Comparison of ENCODE assay signal across 8 mouse cellular contexts in the genomic region with DNA sequence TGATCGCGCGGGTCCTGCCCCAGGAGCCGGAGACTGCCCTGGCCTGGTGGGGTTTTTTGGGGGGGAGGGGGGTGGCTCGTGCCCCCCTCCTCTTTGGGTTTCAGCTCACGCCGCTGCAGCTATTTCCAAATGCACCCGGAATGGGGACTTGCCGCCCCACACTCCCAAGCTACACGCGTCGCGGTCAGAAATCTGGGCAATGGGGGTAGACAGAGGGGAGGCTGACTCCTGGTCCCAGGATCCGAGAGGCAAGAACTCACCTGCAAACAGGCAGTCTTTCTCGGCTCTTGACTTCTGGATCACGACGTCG. TPM values are rescaled to one million over a fixed set of nuclear protein-coding genes. Genes with fewer than 3 reads are reported as not detected.
DNase-seq lines count a peak whose midpoint lies in the region; ATAC-seq and TF ChIP-seq lines count a peak whose summit lies in the region.

No protein-coding gene starts in this region.

- peaks cover 27% of the 10 kb centered on the region for H3K4me1 ChIP-seq in heart, embryonic 10.5 days
- peaks cover 15% of the 10 kb centered on the region for H3K4me1 ChIP-seq in hindbrain, embryonic 14.5 days (replicated peaks; ENCODE audit: control insufficient read depth, insufficient read depth, low read length)
- peaks cover 21% of the 10 kb centered on the region for H3K4me1 ChIP-seq in midbrain, embryonic 14.5 days (ENCODE audit: control insufficient read depth, insufficient read depth, low read length)

- H3ac ChIP-seq in C2C12 (ENCODE audit: control insufficient read depth, insufficient read length, low read depth), result peak overlapping the region; percentile 92

- no peaks in the 10 kb centered on the region for H3K36me3 ChIP-seq in heart, embryonic 10.5 days
- H3K36me3 ChIP-seq in C2C12 (ENCODE audit: control insufficient read depth, insufficient read depth), result no peaks in the 10 kb centered on the region
- H3K36me3 ChIP-seq in hindbrain, embryonic 14.5 days (replicated peaks; ENCODE audit: control insufficient read depth, insufficient read depth), result no peaks in the 10 kb centered on the region
- H3K36me3 ChIP-seq in midbrain, embryonic 14.5 days (ENCODE audit: control insufficient read depth, insufficient read depth, low read length), result no peaks in the 10 kb centered on the region

- peak overlapping the region; percentile 95 for H3K27ac ChIP-seq in heart, embryonic 10.5 days
- H3K27ac ChIP-seq in hindbrain, embryonic 14.5 days, result peak overlapping the region; percentile 95
- peak overlapping the region; percentile 94 for H3K27ac ChIP-seq in midbrain, embryonic 14.5 days (replicated peaks; ENCODE audit: low read depth, low read length)

- WGBS in heart, embryonic 10.5 days, result under 1% methylated on average over 18 of the region's 18 CpGs
- WGBS in hindbrain, embryonic 14.5 days, result 0% methylated on average over 17 of the region's 18 CpGs
- 0% methylated on average over 18 of the region's 18 CpGs for WGBS in midbrain, embryonic 14.5 days

- no peaks in the 10 kb centered on the region; the same call in 1 of the 2 replicates for H3K27me3 ChIP-seq in heart, embryonic 10.5 days (ENCODE audit: insufficient read depth, poor library complexity, severe bottlenecking)
- H3K27me3 ChIP-seq in C2C12 (ENCODE audit: control insufficient read depth, insufficient read depth, insufficient read length), result no peaks in the 10 kb centered on the region
- H3K27me3 ChIP-seq in hindbrain, embryonic 14.5 days (ENCODE audit: control insufficient read depth, insufficient read depth, low read length), result no peaks in the 10 kb centered on the region
- no peaks in the 10 kb centered on the region for H3K27me3 ChIP-seq in midbrain, embryonic 14.5 days (ENCODE audit: control insufficient read depth, insufficient read depth, low read length)

- H3K9ac ChIP-seq in hindbrain, embryonic 14.5 days, result peak overlapping the region; percentile 99
- peak overlapping the region; percentile 95 for H3K9ac ChIP-seq in midbrain, embryonic 14.5 days (replicated peaks; ENCODE audit: low read length)

- TF ChIP-seq CTCF in C2C12 (IDR thresholded peaks at IDR 0.05; ENCODE audit: control insufficient read depth, insufficient read depth, insufficient read length), result no peak

- intact Hi-C loops in heart, postnatal 25 days (cut with DNase I), result loop anchor here (5.0 kb wide), 1 partner anchor 102 kb away; no protein-coding TSS in a partner anchor

- DNase-seq in heart, embryonic 10.5 days (ENCODE audit: low spot score), result no peak
- DNase-seq in heart, postnatal 25 days (ENCODE audit: low spot score), result no peak
- DNase-seq in embryo, embryonic 9.5 days (ENCODE audit: extremely low spot score), result peak; percentile 61
- DNase-seq in hindbrain, embryonic 14.5 days (ENCODE audit: low spot score), result peak; percentile 56
- peak; percentile 72 for DNase-seq in midbrain, embryonic 14.5 days
- no peak for DNase-seq in urinary bladder, adult 18-20 months (ENCODE audit: low spot score in 2 of 2)
- no peak for DNase-seq in spleen, postnatal 14 days (ENCODE audit: low spot score in 2 of 2)

- H3K4me2 ChIP-seq in hindbrain, embryonic 14.5 days (replicated peaks), result peak overlapping the region; percentile 62
- peak overlapping the region; percentile 74 for H3K4me2 ChIP-seq in midbrain, embryonic 14.5 days (ENCODE audit: low read length)

- peaks cover 31% of the 10 kb centered on the region for H3K79me3 ChIP-seq in C2C12 (ENCODE audit: low read depth)

- no peaks in the 10 kb centered on the region for H3K9me3 ChIP-seq in heart, embryonic 10.5 days
- no peaks in the 10 kb centered on the region for H3K9me3 ChIP-seq in hindbrain, embryonic 14.5 days (ENCODE audit: control insufficient read depth, low read length)
- no peaks in the 10 kb centered on the region for H3K9me3 ChIP-seq in midbrain, embryonic 14.5 days (ENCODE audit: control insufficient read depth, low read length)

- H3K4me3 ChIP-seq in heart, embryonic 10.5 days, result peak overlapping the region; percentile 79
- H3K4me3 ChIP-seq in C2C12 (ENCODE audit: insufficient read depth, poor library complexity, severe bottlenecking), result peak overlapping the region; percentile 74
- peak overlapping the region; percentile 93 for H3K4me3 ChIP-seq in hindbrain, embryonic 14.5 days (replicated peaks; ENCODE audit: low read length)
- H3K4me3 ChIP-seq in midbrain, embryonic 14.5 days (replicated peaks; ENCODE audit: low read depth, low read length), result peak overlapping the region; percentile 86

- H3K79me2 ChIP-seq in C2C12 (ENCODE audit: control insufficient read depth, insufficient read depth), result peaks cover 47% of the 10 kb centered on the region

- ATAC-seq in hindbrain, embryonic 14.5 days (ENCODE audit: low FRiP score), result peak; percentile 52
- ATAC-seq in midbrain, embryonic 14.5 days (ENCODE audit: low FRiP score, low TSS enrichment), result peak; percentile 62; the same call in 1 of the 2 replicates

TF ChIP-seq in C2C12, 6 proteins besides CTCF, POLR2A, EP300 and RAD21:
- TF ChIP-seq FOSL1 (IDR thresholded peaks at IDR 0.05; ENCODE audit: insufficient read depth, low read length, poor library complexity, severe bottlenecking) (no peak), MYOD1 (IDR thresholded peaks at IDR 0.05; ENCODE audit: control insufficient read depth, insufficient read length, low read depth) (no peak), CEBPB (IDR thresholded peaks at IDR 0.05; ENCODE audit: low read depth) (no peak), MYOG (IDR thresholded peaks at IDR 0.05; ENCODE audit: control insufficient read depth, extremely low read depth, insufficient read length) (no peak), USF1 (IDR thresholded peaks at IDR 0.05; ENCODE audit: low read depth) (no peak), MAX (IDR thresholded peaks at IDR 0.05) (no peak)

RNA-seq across cellular contexts. Expression of a gene that starts 0.5 kb away (rescaled TPM):
- 11.7 and 13.4 TPM in 2 replicates for polyA plus RNA-seq in heart, embryonic 10.5 days (2016; fragmentation: Nextera tagmentation; extraction: Ambion mirVana)
- 10 to 100 TPM in 1 of 2 experiments, 1 to 10 TPM in 1; 8.7 to 10.3 TPM for total RNA-seq in heart, postnatal 25 days (2021)
- 7.7 TPM for polyA plus RNA-seq in C2C12 (2012; fragmentation: generic; extraction: Trizol)
- polyA plus RNA-seq in hindbrain, embryonic 14.5 days (2014; fragmentation: Nextera tagmentation; extraction: Ambion mirVana), result 42.3 and 44.0 TPM in 2 replicates
- 32.9 and 36.9 TPM in 2 replicates for polyA plus RNA-seq in midbrain, embryonic 14.5 days (2014; fragmentation: Nextera tagmentation; extraction: Ambion mirVana)

Comparison
In these comparisons a context has a peak if more than half of its experiments do, and no peak if none do; other contexts are left out.
1. DNase-seq: peak in embryo, embryonic 9.5 days (single experiment), hindbrain, embryonic 14.5 days (single experiment) and midbrain, embryonic 14.5 days (single experiment); none in heart, embryonic 10.5 days (single experiment), heart, postnatal 25 days (single experiment), urinary bladder, adult 18-20 months (0 of 2) and spleen, postnatal 14 days (0 of 2).
2. Peak in every context shown above with its lines, with median percentiles within 50 percentile points of each other: H3K27ac ChIP-seq and H3K4me3 ChIP-seq.